ENCODE assay signal across 8 mouse cellular contexts in genomic region chr3:40950601-40951201, GRCm38 (mm10). TPM values are rescaled to one million over a fixed set of nuclear protein-coding genes. Genes with fewer than 3 reads are reported as not detected.
A peak's percentile ranks its signal among the peaks of the same experiment; 100 is the strongest.
DNase-seq lines count a peak whose midpoint lies in the region; ATAC-seq and TF ChIP-seq lines count a peak whose summit lies in the region.

No protein-coding gene starts in this region.

- no peak for TF ChIP-seq CTCF in gastrocnemius, adult 2 months (IDR thresholded peaks at IDR 0.05)
- TF ChIP-seq CTCF in hindbrain, postnatal 0 days (IDR thresholded peaks at IDR 0.05; ENCODE audit: low read depth) = no peak

- peak overlapping the region; percentile 79 for H3K9ac ChIP-seq in hindbrain, postnatal 0 days (replicated peaks; ENCODE audit: low read length)
- H3K9ac ChIP-seq in limb, embryonic 12.5 days (replicated peaks) = peak overlapping the region; percentile 66
- peak overlapping the region; percentile 81 for H3K9ac ChIP-seq in midbrain, embryonic 12.5 days (replicated peaks)

- under 1% methylated on average over 43 of the region's 43 CpGs for WGBS in hindbrain, postnatal 0 days
- WGBS in limb, embryonic 12.5 days = under 1% methylated on average over 43 of the region's 43 CpGs
- WGBS in midbrain, embryonic 12.5 days = under 1% methylated on average over 43 of the region's 43 CpGs

- H3K27me3 ChIP-seq in hindbrain, postnatal 0 days (ENCODE audit: insufficient read depth, low read length) = no peaks in the 10 kb centered on the region
- H3K27me3 ChIP-seq in limb, embryonic 12.5 days = peaks cover 43% of the 10 kb centered on the region
- peaks cover 29% of the 10 kb centered on the region for H3K27me3 ChIP-seq in midbrain, embryonic 12.5 days

- H3K9me3 ChIP-seq in hindbrain, postnatal 0 days (ENCODE audit: low read length) = no peaks in the 10 kb centered on the region
- H3K9me3 ChIP-seq in limb, embryonic 12.5 days = 0 out of 2 replicates have a peak, but pooled peaks cover 4% of the 10 kb centered on the region
- H3K9me3 ChIP-seq in midbrain, embryonic 12.5 days = no peaks in the 10 kb centered on the region

- peak overlapping the region; percentile 92 for H3K4me3 ChIP-seq in gastrocnemius, adult 2 months
- peak overlapping the region; percentile 76 for H3K4me3 ChIP-seq in hindbrain, postnatal 0 days (ENCODE audit: low read length)
- H3K4me3 ChIP-seq in limb, embryonic 12.5 days (replicated peaks) = peak overlapping the region; percentile 75
- peak overlapping the region; percentile 84 for H3K4me3 ChIP-seq in midbrain, embryonic 12.5 days

- peak; percentile 39 to 50 for DNase-seq in thymus, adult 18-20 months
- DNase-seq in thymus, postnatal 14 days = no peak
- DNase-seq in cerebellum, postnatal 25 days = peak; percentile 66 to 69
- DNase-seq in gastrocnemius, adult 2 months = peak; percentile 80
- DNase-seq in hindbrain, postnatal 0 days (ENCODE audit: low spot score) = peak; percentile 20
- DNase-seq in spleen, adult 18-20 months = peak; percentile 53 to 59

- intact Hi-C loops in gastrocnemius, adult 2 months (cut with DNase I) = no loop called here

- H3K36me3 ChIP-seq in hindbrain, postnatal 0 days (ENCODE audit: insufficient read depth, low read length) = no peaks in the 10 kb centered on the region
- H3K36me3 ChIP-seq in limb, embryonic 12.5 days = no peaks in the 10 kb centered on the region
- no peaks in the 10 kb centered on the region for H3K36me3 ChIP-seq in midbrain, embryonic 12.5 days

- ATAC-seq in hindbrain, postnatal 0 days = no peak
- no peak for ATAC-seq in limb, embryonic 12.5 days (ENCODE audit: insufficient number of reproducible peaks, insufficient read depth, low FRiP score, low TSS enrichment, low read depth)
- 0 out of 2 replicates have a peak, but pooled peaks have one; percentile 0 for ATAC-seq in midbrain, embryonic 12.5 days (ENCODE audit: low FRiP score, low read depth)

- H3K4me2 ChIP-seq in hindbrain, postnatal 0 days (ENCODE audit: low read depth, low read length) = peak overlapping the region; percentile 91
- peak overlapping the region; percentile 98 for H3K4me2 ChIP-seq in limb, embryonic 12.5 days
- H3K4me2 ChIP-seq in midbrain, embryonic 12.5 days (replicated peaks) = peak overlapping the region; percentile 97

- H3K4me1 ChIP-seq in hindbrain, postnatal 0 days (ENCODE audit: insufficient read depth, low read length) = no peaks in the 10 kb centered on the region
- H3K4me1 ChIP-seq in limb, embryonic 12.5 days (replicated peaks) = peaks cover 6% of the 10 kb centered on the region; the same call in 1 of the 2 replicates
- peaks cover 7% of the 10 kb centered on the region for H3K4me1 ChIP-seq in midbrain, embryonic 12.5 days

- peak overlapping the region; percentile 96 for H3K27ac ChIP-seq in gastrocnemius, adult 2 months
- H3K27ac ChIP-seq in hindbrain, postnatal 0 days = peak overlapping the region; percentile 75; the same call in 1 of the 2 replicates
- no peak overlapping the region for H3K27ac ChIP-seq in limb, embryonic 12.5 days
- peak overlapping the region; percentile 81; the same call in 1 of the 2 replicates for H3K27ac ChIP-seq in midbrain, embryonic 12.5 days (replicated peaks)

RNA-seq across cellular contexts. Expression of gene Larp1b, which starts 1.1 kb away (rescaled TPM):
- total RNA-seq in gastrocnemius, adult 2 months (2021) = 10 to 100 TPM; 69.4 to 78.9 TPM
- total RNA-seq in hindbrain, postnatal 0 days (2014; rRNA removed) = 9.1 and 13.4 TPM in 2 replicates
- polyA plus RNA-seq in hindbrain, postnatal 0 days (2015; fragmentation: Nextera tagmentation; extraction: Ambion mirVana) = 4.3 and 5.5 TPM in 2 replicates
- polyA plus RNA-seq in limb, embryonic 12.5 days (2016; fragmentation: Nextera tagmentation; extraction: Ambion mirVana) = 0.85 and 1.1 TPM in 2 replicates
- polyA plus RNA-seq in midbrain, embryonic 12.5 days (2016; fragmentation: Nextera tagmentation; extraction: Ambion mirVana) = 2.2 and 4.3 TPM in 2 replicates

RNA-seq across cellular contexts. Expression of gene 1700034I23Rik, which starts 48.4 kb away (rescaled TPM):
- under 1 TPM in 1 of 2 experiments, not detected in 1; 0.11 TPM for total RNA-seq in gastrocnemius, adult 2 months (2021)
- total RNA-seq in hindbrain, postnatal 0 days (2014; rRNA removed) = 0.42 TPM in 1 of 2 replicates, not detected in the other
- 0.14 and 0.19 TPM in 2 replicates for polyA plus RNA-seq in hindbrain, postnatal 0 days (2015; fragmentation: Nextera tagmentation; extraction: Ambion mirVana)
- 0.14 and 0.23 TPM in 2 replicates for polyA plus RNA-seq in limb, embryonic 12.5 days (2016; fragmentation: Nextera tagmentation; extraction: Ambion mirVana)
- polyA plus RNA-seq in midbrain, embryonic 12.5 days (2016; fragmentation: Nextera tagmentation; extraction: Ambion mirVana) = 0.25 and 0.41 TPM in 2 replicates
